Mouse (Mus musculus) embryonic facial prominence, embryonic 14.5 days (tissue): Measurements from ENCODE around the gene Pex7. TPM values are rescaled to one million over a fixed set of nuclear protein-coding genes. Genes with fewer than 3 reads are reported as not detected.

Experiments used
- ATAC-seq: fragments of 200-750 bp; cut with Nextera tagmentation; 2 replicates; pipeline ENCODE4 v1.8.0; 2017; ENCODE audit warnings: low read depth, moderate number of reproducible peaks, moderate TSS enrichment
- DNase-seq: peaks from one replicate; pipeline ENCODE4 v3.0.0-alpha.2; 2015; ENCODE audit warnings: low spot score
- H3K27ac ChIP-seq: fragments of 300-500 bp; sonication (generic); replicated peaks from 2 replicates; pipeline ENCODE4 v1.5.1; 2014; ENCODE audit warnings: low read depth, mild to moderate bottlenecking, low read length, moderate library complexity
- H3K27me3 ChIP-seq: fragments of 300-500 bp; sonication (generic); replicated peaks from 2 replicates; pipeline ENCODE4 v1.6.1; 2014; ENCODE audit warnings: low read length; ENCODE audit not compliant: control insufficient read depth, insufficient read depth
- H3K36me3 ChIP-seq: fragments of 300-500 bp; sonication (generic); 2 replicates; pipeline ENCODE4 v1.6.1; 2014; ENCODE audit warnings: low read length, mixed read lengths; ENCODE audit not compliant: control insufficient read depth, insufficient read depth
- H3K4me1 ChIP-seq: fragments of 300-500 bp; sonication (generic); 2 replicates; pipeline ENCODE4 v1.6.1; 2014; ENCODE audit warnings: antibody characterized with exemption, low read length; ENCODE audit not compliant: control insufficient read depth, insufficient read depth
- H3K4me2 ChIP-seq: fragments of 300-500 bp; sonication (generic); 2 replicates; pipeline ENCODE4 v1.6.1; 2014; ENCODE audit warnings: low read depth, mild to moderate bottlenecking, low read length, moderate library complexity, mixed read lengths
- H3K4me3 ChIP-seq: fragments of 300-500 bp; sonication (generic); 2 replicates; pipeline ENCODE4 v1.5.1; 2014; ENCODE audit warnings: low read depth, mild to moderate bottlenecking, low read length
- H3K9ac ChIP-seq: fragments of 300-500 bp; sonication (generic); 2 replicates; pipeline ENCODE4 v1.6.1; 2014; ENCODE audit warnings: low read depth, mild to moderate bottlenecking, low read length, moderate library complexity, mixed read lengths
- H3K9me3 ChIP-seq: fragments of 300-500 bp; sonication (generic); 2 replicates; pipeline ENCODE4 v1.6.1; 2016; ENCODE audit warnings: low read length; ENCODE audit not compliant: control insufficient read depth
- WGBS: fragments of 180-500 bp; shearing (Covaris S2); extraction: QIAGEN DNeasy Blood & Tissue Kit; methylation state at CpG from one replicate; pipeline ENCODE4 v1.1.7; 2014; 5-methylcytosine and 5-hydroxymethylcytosine counted together
- polyA plus RNA-seq: library from polyadenylated mRNA; unstranded; fragments of >200 nt; fragmentation: Nextera tagmentation; extraction: Ambion mirVana; gene quantifications from 2 replicates; pipeline ENCODE4 v1.2.1, GENCODE M21; 2014

Pex7 gene
- polyA plus RNA-seq, 1 experiment from 2014 or later, result 29.6 TPM

DNA sequence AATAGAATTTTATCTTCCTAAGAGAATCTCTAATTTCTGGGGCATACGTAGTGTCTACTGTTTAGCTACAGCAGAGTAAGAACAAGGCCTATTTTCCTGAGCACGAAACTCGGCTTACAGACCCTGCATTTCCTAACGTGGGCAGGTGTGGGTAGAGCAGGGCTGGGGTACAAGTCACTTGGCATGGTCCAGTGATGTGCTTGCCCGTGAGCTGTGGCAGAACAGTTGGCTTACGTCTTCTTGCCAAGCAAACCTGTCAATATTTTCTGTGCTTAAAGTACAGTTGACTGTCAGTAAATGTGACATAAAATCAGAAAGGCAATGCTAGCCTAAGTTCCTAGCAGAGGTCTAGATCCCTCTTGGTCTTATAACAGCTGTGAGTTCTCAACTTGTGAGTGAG lies 39.2 kb upstream of the Pex7 start:
- Histone ChIP-seq H3K9me3 (no peaks in the 10 kb centered on the region), H3K36me3 (no peaks in the 10 kb centered on the region), H3K4me3 (no peak overlapping the region), H3K9ac (no peak overlapping the region), H3K4me2 (no peak overlapping the region), H3K27me3 (no peaks in the 10 kb centered on the region), H3K27ac (no peak overlapping the region), H3K4me1 (no peaks in the 10 kb centered on the region)
- DNase-seq (no peak), ATAC-seq (no peak)
- 89% methylated on average over 6 of the region's 6 CpGs for WGBS

DNA sequence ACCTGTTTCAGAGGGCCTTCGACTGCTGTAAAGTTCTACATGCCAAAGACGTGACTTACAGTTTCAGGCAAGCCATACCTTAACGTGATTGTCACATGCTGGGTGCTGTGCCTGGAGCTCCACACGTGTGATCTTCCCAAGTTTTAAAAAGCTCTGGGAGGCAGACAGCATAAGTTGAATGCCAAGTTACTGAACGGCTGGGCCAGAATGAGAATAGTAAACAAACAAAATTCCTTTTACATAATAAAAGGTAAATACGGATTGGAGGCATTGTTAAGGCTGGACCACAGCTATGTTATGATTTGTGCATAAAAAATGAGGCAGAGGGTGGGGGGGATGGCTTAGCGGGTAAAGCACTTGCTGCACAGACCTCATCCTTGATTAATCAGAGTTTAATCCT lies 38.2 kb upstream of the Pex7 start:
- ATAC-seq (no peak), DNase-seq (no peak)
- no peak overlapping the region for H3K9ac ChIP-seq
- WGBS, result 72% methylated on average over 7 of the region's 7 CpGs
- H3K27ac ChIP-seq, result no peak overlapping the region
- H3K4me2 ChIP-seq, result no peak overlapping the region
- no peaks in the 10 kb centered on the region for H3K27me3 ChIP-seq
- H3K4me3 ChIP-seq, result no peak overlapping the region
- no peaks in the 10 kb centered on the region for H3K36me3 ChIP-seq
- no peaks in the 10 kb centered on the region for H3K9me3 ChIP-seq
- H3K4me1 ChIP-seq, result peaks cover 5% of the 10 kb centered on the region; the same call in 1 of the 2 replicates

DNA sequence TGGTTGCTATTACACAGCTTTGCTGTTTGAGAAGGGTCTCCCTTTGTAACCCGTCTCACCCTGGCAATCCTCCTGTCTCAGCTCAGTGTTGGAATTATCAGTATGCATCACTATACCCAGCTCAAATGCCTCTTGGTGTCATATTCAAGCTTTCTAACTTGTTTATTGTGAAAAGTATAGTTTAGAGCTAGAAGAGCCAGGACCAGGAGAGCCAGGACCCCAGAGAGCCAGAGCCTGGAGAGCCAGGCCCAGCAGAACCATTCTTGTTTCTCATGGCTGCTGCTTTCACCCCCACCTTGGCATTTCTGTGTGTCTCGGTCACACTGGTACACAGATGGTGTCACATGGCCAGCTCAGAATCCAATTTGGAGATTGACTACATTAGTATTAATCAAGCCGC lies 35.1 kb upstream of the Pex7 start:
- Histone ChIP-seq H3K27ac (no peak overlapping the region), H3K27me3 (no peaks in the 10 kb centered on the region), H3K36me3 (no peaks in the 10 kb centered on the region), H3K4me1 (peaks cover 19% of the 10 kb centered on the region), H3K9ac (no peak overlapping the region), H3K9me3 (no peaks in the 10 kb centered on the region), H3K4me3 (no peak overlapping the region), H3K4me2 (no peak overlapping the region)
- ATAC-seq (no peak), DNase-seq (no peak)
- 92% methylated on average over 3 of the region's 3 CpGs for WGBS

DNA sequence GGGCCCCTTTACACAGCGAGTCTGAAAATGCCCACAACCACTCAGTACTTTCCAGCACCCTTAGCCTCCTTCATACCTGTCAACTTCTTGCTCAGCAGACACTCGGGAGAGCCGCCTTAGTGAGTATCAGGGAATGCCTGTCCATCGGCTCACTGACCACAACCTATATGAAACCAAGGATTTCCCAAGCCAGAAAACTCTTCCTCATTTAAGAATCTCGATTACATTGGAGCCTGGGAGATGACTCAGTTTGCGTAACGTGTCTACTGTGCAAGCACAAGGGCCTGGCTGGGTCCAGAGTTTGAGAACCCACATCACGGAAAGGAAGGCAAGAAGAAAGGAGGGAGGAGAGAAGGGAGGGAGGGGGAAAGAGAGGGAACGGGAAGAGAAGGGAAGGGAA lies 34.4 kb upstream of the Pex7 start:
- Histone ChIP-seq H3K27me3 (no peaks in the 10 kb centered on the region), H3K27ac (no peak overlapping the region), H3K4me1 (peaks cover 23% of the 10 kb centered on the region), H3K4me2 (no peak overlapping the region), H3K36me3 (no peaks in the 10 kb centered on the region), H3K9ac (no peak overlapping the region), H3K4me3 (no peak overlapping the region), H3K9me3 (no peaks in the 10 kb centered on the region)
- DNase-seq (no peak), ATAC-seq (no peak)
- WGBS, result 85% methylated on average over 9 of the region's 9 CpGs

DNA sequence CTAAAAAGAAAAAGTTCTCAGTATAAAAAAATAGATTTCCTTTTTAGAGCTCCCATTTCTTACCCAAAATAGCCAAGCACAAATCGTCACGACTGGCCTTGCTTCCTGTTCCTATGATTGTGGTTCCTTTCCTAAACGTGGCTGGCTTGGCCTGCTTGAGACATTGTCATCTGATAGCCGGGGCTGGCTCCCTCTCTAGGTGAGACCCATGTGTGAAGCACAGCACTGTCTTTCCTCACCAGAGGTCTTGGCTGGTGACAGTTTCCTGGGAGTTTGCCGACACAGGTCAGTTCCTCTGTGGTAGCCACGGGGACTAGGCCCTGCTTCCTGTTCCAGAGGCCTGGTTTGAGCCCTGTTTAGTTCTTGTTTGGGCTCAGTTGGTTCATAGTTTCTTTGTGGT lies 33.6 kb upstream of the Pex7 start:
- no peaks in the 10 kb centered on the region for H3K27me3 ChIP-seq
- no peak overlapping the region for H3K4me2 ChIP-seq
- peaks cover 25% of the 10 kb centered on the region for H3K4me1 ChIP-seq
- no peaks in the 10 kb centered on the region for H3K9me3 ChIP-seq
- 36% methylated on average over 6 of the region's 6 CpGs for WGBS
- ATAC-seq (peak; percentile 46; the same call in 1 of the 2 replicates), DNase-seq (peak; percentile 60)
- H3K4me3 ChIP-seq, result no peak overlapping the region
- H3K27ac ChIP-seq, result no peak overlapping the region; the same call in 1 of the 2 replicates
- no peaks in the 10 kb centered on the region for H3K36me3 ChIP-seq
- H3K9ac ChIP-seq, result no peak overlapping the region

DNA sequence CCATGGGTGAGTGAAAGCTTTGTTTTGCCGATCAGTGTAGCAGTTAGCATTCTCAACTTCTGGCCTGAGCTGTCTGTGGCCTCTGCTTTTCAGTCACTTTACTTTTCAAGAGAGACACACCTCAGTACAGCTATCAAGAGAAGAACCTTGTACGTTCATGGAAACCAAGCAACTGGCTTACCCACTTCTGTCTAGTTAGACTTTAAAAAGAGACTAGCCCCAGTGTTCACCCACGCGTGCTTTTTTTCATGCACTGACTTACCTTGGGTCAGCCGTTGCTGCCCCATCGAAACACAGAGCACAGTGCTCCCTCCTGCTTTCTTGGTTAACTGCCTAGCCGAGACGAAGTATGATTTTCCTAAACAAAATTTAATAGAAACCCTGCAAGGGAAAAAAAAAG lies 33.1 kb upstream of the Pex7 start:
- H3K4me2 ChIP-seq, result no peak overlapping the region
- H3K9ac ChIP-seq, result no peak overlapping the region
- peaks cover 25% of the 10 kb centered on the region for H3K4me1 ChIP-seq
- 80% methylated on average over 8 of the region's 8 CpGs for WGBS
- no peak overlapping the region for H3K4me3 ChIP-seq
- no peaks in the 10 kb centered on the region for H3K36me3 ChIP-seq
- no peak for ATAC-seq
- DNase-seq, result no peak
- H3K9me3 ChIP-seq, result no peaks in the 10 kb centered on the region
- no peak overlapping the region; the same call in 1 of the 2 replicates for H3K27ac ChIP-seq
- H3K27me3 ChIP-seq, result no peaks in the 10 kb centered on the region

DNA sequence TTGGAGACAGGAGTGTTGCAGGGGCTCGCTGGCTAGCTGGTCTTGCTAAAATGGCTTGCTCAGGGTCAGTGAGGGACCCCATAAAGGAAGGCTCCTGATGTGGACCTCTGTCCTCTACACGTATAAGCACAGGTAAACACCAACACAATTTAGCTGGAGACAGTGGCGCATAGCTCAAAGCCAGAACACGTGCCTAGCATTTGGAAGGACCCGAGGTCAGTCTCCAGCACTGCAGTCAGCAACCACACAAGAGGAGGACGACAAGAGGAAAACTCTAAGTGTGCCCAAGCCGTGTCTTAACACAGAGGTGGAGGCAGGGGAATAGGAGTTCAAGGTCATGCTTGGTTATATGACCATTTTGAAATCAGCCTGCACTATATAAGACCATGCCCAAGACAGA lies 32.6 kb upstream of the Pex7 start:
- 82% methylated on average over 7 of the region's 7 CpGs for WGBS
- Histone ChIP-seq H3K4me3 (no peak overlapping the region), H3K9me3 (no peaks in the 10 kb centered on the region), H3K9ac (no peak overlapping the region), H3K36me3 (no peaks in the 10 kb centered on the region), H3K27me3 (no peaks in the 10 kb centered on the region; the same call in 1 of the 2 replicates), H3K4me1 (peaks cover 25% of the 10 kb centered on the region), H3K27ac (no peak overlapping the region), H3K4me2 (no peak overlapping the region)
- ATAC-seq (no peak), DNase-seq (no peak)

DNA sequence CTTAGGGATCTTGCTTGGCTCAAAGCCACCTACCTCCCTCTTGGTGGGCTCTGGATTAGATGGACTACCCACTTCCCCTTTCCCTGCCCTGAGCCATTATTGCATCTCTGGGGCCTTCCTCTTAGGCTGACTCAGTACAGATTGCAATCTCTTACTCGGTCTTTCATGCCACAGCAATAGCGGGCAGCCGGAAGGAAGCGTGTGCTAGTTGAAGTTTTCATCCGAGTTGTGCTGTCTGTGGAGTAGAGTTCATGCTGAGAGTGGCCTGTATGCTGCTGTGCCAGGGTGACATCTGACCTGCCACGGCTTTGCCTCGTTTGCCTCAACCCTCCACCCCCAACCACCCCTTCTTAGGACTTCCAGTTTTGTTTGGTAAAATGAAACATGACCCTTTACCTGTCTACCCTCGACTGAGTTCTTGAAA lies 31.8 kb upstream of the Pex7 start:
- H3K9me3 ChIP-seq, result no peaks in the 10 kb centered on the region
- H3K9ac ChIP-seq, result 0 out of 2 replicates have a peak overlapping the region, but pooled peaks have one; percentile 3
- no peak for ATAC-seq
- no peak overlapping the region for H3K27ac ChIP-seq
- no peak overlapping the region for H3K4me3 ChIP-seq
- no peaks in the 10 kb centered on the region for H3K36me3 ChIP-seq
- no peak overlapping the region for H3K4me2 ChIP-seq
- 47% methylated on average over 8 of the region's 8 CpGs for WGBS
- H3K27me3 ChIP-seq, result no peaks in the 10 kb centered on the region; the same call in 1 of the 2 replicates
- H3K4me1 ChIP-seq, result peaks cover 25% of the 10 kb centered on the region
- DNase-seq, result no peak

DNA sequence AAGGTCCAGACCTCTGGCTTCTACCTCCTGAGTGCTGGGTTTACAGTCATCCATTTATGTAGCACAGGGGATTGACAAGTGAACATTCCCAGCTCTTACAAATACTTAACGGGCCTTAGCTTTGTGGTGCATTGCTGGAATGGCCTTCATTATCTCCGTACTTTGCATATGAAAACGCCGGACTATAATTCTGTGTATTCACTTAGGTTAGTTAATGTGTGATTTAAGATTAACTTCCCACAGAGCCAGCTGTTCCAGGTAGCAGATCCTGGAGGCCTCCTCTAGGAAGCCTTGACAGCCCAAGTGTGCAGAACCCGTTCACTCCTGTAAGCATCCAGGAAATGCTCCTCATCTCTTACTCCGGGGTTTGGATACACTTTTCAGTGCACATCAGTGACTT lies 31.2 kb upstream of the Pex7 start:
- WGBS, result 76% methylated on average over 6 of the region's 6 CpGs
- DNase-seq (no peak), ATAC-seq (no peak)
- no peaks in the 10 kb centered on the region for H3K36me3 ChIP-seq
- H3K4me1 ChIP-seq, result peaks cover 25% of the 10 kb centered on the region
- H3K27ac ChIP-seq, result no peak overlapping the region
- no peaks in the 10 kb centered on the region; the same call in 1 of the 2 replicates for H3K27me3 ChIP-seq
- no peak overlapping the region for H3K4me3 ChIP-seq
- H3K9me3 ChIP-seq, result no peaks in the 10 kb centered on the region
- H3K9ac ChIP-seq, result no peak overlapping the region
- H3K4me2 ChIP-seq, result no peak overlapping the region
